Mouse (Mus musculus) macrophage (primary cell): Measurements from ENCODE around the gene Shank1. TPM values are rescaled to one million over a fixed set of nuclear protein-coding genes. Genes with fewer than 3 reads are reported as not detected.

Experiments used
- H3K27ac ChIP-seq: fragments of 350-480 bp; formaldehyde crosslinking; 2 replicates; pipeline ENCODE4 v1.9.0; 2021
- H3K36me3 ChIP-seq: fragments of 350-480 bp; formaldehyde crosslinking; 2 replicates; pipeline ENCODE4 v1.9.0; 2021; ENCODE audit errors: inconsistent target
- H3K4me3 ChIP-seq: fragments of 350-480 bp; formaldehyde crosslinking; 2 replicates; pipeline ENCODE4 v1.9.0; 2021; ENCODE audit errors: inconsistent target
- H3K79me2 ChIP-seq: fragments of 350-480 bp; formaldehyde crosslinking; 2 replicates; pipeline ENCODE4 v1.9.0; 2021; ENCODE audit errors: inconsistent target
- WGBS: methylation state at CpG from one replicate; pipeline ENCODE4 v1.1.7; 2026; ENCODE audit warnings: inconsistent platforms; ENCODE audit not compliant: missing documents; 5-methylcytosine and 5-hydroxymethylcytosine counted together
- polyA plus RNA-seq: library from polyadenylated mRNA; stranded (reverse); fragments of 250-400 nt; gene quantifications from 3 replicates; pipeline ENCODE4 v1.2.4, GENCODE M21; 2018; ENCODE audit warnings: inconsistent platforms
- total RNA-seq, 78 experiments: library from RNA; depleted of rRNA; stranded (reverse); fragments of 250-400 nt; gene quantifications; 1 replicate in 9 of 78; 2 replicates in 24 of 78; 3 replicates in 43 of 78; 4 replicates in 2 of 78; pipeline ENCODE4 v1.2.4; 2018; ENCODE audit warnings: inconsistent platforms in 56 of 78

Gene Shank1
- total RNA-seq (2018; cell fraction: chromatin; rRNA removed) = 1 to 10 TPM in 22 of 26 experiments, under 1 TPM in 4; 0.52 to 2.7 (median 1.2) TPM
- under 1 TPM in 24 of 26 experiments, not detected in 2; under 0.01 to 0.24 (median 0.06) TPM for total RNA-seq (2018; cell fraction: cytosol; rRNA removed)
- total RNA-seq (2018; cell fraction: nucleus; rRNA removed) = 1 to 10 TPM in 2 of 26 experiments, under 1 TPM in 24; 0.19 to 1.6 (median 0.51) TPM
- polyA plus RNA-seq = 0.02 TPM in 1 of 3 replicates, not detected in the others

GRCm38 (mm10) chr7:44309475-44310284 lies at the start of gene Shank1:
Shank1 (plus strand) TSS chr7:44310253.
- Histone ChIP-seq H3K36me3 (no peaks in the 10 kb centered on the region), H3K79me2 (no peaks in the 10 kb centered on the region), H3K27ac (no peak within 1 kb of the TSS), H3K4me3 (no peak within 1 kb of the TSS)
- 63% methylated on average over 4 of the region's 22 CpGs for WGBS

DNA sequence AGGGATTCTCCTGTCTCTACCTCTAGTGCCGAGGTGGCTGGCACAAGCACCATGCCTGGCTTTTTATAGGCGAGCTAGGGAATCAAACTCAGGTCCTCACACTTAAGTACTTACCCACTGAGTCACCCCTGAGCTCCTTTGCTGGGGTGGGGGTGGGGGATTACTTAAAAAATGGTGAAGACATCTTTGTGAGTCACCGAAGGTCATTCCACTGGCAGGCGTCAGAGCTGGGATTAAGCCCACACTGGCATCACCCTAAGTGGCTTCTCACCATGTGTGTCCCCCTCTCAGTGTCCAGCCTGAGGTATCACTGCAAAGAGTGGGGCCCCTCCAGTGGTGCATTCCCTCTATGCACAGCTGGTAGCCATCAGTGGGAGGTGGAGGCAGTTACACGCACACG lies 49.6 kb upstream of the Shank1 start:
- 80% methylated on average over 5 of the region's 6 CpGs for WGBS
- no peak overlapping the region for H3K27ac ChIP-seq
- H3K4me3 ChIP-seq = no peak overlapping the region
- no peaks in the 10 kb centered on the region for H3K79me2 ChIP-seq
- H3K36me3 ChIP-seq = no peaks in the 10 kb centered on the region

DNA sequence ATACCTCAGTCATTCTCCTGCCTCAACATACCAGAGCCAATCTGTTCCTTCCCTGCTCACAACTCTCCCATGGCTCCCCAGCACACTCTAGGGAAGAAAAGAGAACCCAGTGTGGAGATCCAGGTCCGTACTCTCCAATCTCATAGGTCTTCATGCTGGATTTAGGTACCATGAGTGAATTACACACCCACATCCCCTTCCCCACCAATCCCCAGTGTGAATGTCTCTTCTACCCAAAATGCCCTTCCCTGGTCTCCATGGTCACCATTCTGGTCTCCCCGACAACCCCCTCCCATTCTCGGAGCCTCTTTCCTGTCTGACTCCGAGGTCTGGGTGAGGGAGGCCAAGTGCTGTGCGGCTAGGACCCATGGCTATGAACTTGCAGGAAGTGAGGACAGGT lies 48.9 kb upstream of the Shank1 start, which contains the start of gene Gm15517:
Gm15517 (plus strand) TSS at position 301 of the 400 bp plus-strand sequence.
- H3K36me3 ChIP-seq = no peaks in the 10 kb centered on the region
- no peak within 1 kb of the TSS for H3K27ac ChIP-seq
- H3K79me2 ChIP-seq = no peaks in the 10 kb centered on the region
- 34% methylated on average over 5 of the region's 5 CpGs for WGBS
- H3K4me3 ChIP-seq = no peak within 1 kb of the TSS

DNA sequence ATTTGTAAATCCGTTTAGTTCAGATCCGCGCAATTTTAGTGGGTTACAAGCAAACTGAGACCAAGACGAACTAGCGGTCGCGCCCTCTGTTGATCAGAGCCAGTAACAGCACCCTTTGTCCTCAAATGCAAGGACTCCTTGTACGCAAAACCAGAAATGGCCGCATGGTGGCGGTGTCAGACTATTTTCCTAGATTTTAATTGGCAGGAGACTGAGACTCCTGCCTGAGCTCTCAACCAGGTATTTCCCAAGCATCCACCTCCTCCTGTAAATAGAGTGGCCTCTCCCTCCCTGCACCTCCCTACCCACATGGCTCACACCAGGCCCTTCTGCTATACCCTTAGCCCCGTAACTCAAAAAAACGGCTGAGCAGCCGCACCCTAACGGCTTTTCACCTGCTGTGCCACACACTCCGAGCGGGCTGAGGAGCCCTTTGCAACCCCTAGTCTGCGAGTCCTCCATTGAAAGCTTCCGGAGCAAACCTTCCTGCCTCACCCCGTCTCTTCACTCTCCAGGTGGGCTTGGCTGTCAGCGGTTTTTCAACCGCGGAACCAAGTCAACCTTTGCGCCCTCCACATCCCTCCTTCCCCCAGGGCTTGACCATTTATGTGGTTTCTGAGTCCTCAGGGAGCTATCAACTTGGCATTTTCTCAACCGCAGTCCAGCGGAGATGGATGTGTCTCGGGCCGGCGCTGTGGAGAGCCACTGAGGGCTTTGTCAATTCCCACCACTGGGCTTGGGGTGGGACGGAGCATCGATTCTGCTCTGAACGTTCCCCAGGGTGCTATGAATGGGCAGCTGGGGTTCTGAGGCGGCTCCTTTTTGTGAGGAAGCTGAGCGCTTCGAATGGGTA lies 47.0 kb upstream of the Shank1 start:
- Histone ChIP-seq H3K27ac (no peak overlapping the region), H3K36me3 (no peaks in the 10 kb centered on the region), H3K4me3 (no peak overlapping the region), H3K79me2 (no peaks in the 10 kb centered on the region)
- WGBS = 4% methylated on average over 34 of the region's 34 CpGs

DNA sequence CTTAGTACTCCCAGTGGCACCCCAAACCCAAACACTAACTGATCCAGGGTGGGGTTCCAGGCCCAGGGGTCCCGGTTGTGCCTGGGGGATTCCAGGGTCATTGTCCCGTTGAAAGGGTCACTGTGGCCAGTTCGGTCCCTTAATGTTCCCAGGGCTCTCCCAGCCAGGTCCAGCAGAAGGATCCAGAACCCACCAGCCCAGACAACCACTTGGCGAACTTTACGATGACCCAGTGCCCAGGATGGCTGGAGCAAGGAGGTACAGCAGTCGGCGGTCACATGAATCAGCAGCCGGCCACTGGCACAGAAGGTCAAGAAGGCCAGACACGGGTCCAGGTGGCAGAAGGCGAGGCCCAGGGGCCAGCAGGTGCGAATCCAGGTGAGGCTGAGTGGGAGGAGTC lies 41.9 kb upstream of the Shank1 start:
- Histone ChIP-seq H3K4me3 (no peak overlapping the region), H3K27ac (no peak overlapping the region), H3K36me3 (no peaks in the 10 kb centered on the region), H3K79me2 (no peaks in the 10 kb centered on the region)
- WGBS = 85% methylated on average over 11 of the region's 11 CpGs

- H3K4me3 ChIP-seq = no peak overlapping the region
- H3K36me3 ChIP-seq = no peaks in the 10 kb centered on the region
- 35% methylated on average over 2 of the region's 2 CpGs for WGBS
- no peak overlapping the region for H3K27ac ChIP-seq
- no peaks in the 10 kb centered on the region for H3K79me2 ChIP-seq
Observed at GRCm38 (mm10) chr7:44269397-44269796, 40.7 kb upstream of the Shank1 start.

GRCm38 (mm10) chr7:44271309-44271708 lies 38.7 kb upstream of the Shank1 start:
- Histone ChIP-seq H3K27ac (no peak overlapping the region), H3K36me3 (no peaks in the 10 kb centered on the region), H3K4me3 (no peak overlapping the region), H3K79me2 (no peaks in the 10 kb centered on the region)
- 82% methylated on average over 2 of the region's 2 CpGs for WGBS

- H3K79me2 ChIP-seq = no peaks in the 10 kb centered on the region
- H3K4me3 ChIP-seq = no peak overlapping the region
- 60% methylated on average over 7 of the region's 7 CpGs for WGBS
- no peak overlapping the region for H3K27ac ChIP-seq
- no peaks in the 10 kb centered on the region for H3K36me3 ChIP-seq
Observed at GRCm38 (mm10) chr7:44272546-44272945, 37.5 kb upstream of the Shank1 start.

GRCm38 (mm10) chr7:44273446-44273845 lies 36.6 kb upstream of the Shank1 start:
- no peak overlapping the region for H3K27ac ChIP-seq
- H3K36me3 ChIP-seq = no peaks in the 10 kb centered on the region
- H3K4me3 ChIP-seq = no peak overlapping the region
- no peaks in the 10 kb centered on the region for H3K79me2 ChIP-seq
- 74% methylated on average over 7 of the region's 7 CpGs for WGBS

DNA sequence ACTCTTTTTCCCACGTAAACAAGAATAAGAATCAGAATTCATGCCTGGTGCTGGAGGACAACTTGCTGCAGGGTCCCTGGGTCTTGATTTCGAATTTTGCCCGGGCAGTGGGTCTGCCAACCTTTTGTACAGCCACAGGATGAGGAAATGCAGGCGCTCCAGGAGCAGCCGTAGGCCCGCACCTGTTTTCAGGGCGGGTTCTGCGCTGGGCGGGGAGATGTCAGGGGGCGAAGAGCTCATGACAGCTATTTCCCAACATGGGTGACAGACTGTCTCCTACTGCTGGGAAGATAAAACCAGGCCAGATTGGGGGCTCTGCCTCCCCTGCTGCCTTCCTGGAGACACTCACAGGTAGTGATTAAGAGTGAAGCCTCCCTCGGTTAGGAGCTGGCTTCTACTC lies 36.0 kb upstream of the Shank1 start:
- no peaks in the 10 kb centered on the region for H3K79me2 ChIP-seq
- H3K27ac ChIP-seq = no peak overlapping the region
- no peaks in the 10 kb centered on the region for H3K36me3 ChIP-seq
- 69% methylated on average over 11 of the region's 11 CpGs for WGBS
- H3K4me3 ChIP-seq = no peak overlapping the region

- Histone ChIP-seq H3K36me3 (no peaks in the 10 kb centered on the region), H3K27ac (no peak overlapping the region), H3K4me3 (no peak overlapping the region), H3K79me2 (no peaks in the 10 kb centered on the region)
- WGBS = 85% methylated on average over 3 of the region's 3 CpGs
Observed at GRCm38 (mm10) chr7:44275546-44275945, 34.5 kb upstream of the Shank1 start.

DNA sequence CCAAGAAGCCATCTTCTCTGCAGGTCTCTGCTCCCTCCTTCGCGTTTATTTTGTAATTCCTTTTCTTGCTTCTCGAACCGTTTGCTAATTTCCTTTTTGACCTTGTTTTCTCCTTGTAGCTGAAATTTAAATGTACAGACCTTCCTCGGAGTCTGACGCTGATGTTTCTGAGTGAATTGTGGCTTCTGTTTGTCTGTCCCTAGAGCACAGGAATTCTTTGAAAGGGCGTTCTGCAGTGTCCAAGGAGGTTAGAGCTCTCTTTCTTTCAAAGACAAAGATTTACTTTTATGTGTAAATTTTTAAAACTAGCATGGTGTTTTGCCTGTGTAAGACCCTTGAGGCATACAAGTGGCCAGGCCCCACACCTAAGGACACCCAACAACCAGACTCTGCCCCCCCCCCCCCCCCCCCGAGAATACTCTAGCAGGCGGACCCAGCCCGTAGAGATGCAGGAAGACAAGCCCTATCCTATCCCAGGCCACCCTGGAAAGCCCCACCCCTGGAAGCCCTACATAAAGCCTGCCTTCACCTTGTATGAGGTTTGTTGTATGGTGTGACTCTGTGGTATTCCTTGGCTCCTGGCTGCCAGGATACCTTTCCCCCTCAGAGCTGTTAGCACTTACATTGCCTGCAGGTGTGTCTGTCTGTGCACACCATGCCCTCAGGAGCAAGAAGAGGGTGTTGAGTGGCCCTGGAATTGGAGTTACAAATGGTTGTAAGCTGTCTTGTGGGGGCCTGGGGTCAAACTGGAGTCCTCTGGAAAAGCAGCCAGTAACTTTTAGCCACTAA lies 33.4 kb upstream of the Shank1 start:
- Histone ChIP-seq H3K79me2 (no peaks in the 10 kb centered on the region), H3K36me3 (no peaks in the 10 kb centered on the region), H3K27ac (no peak overlapping the region), H3K4me3 (no peak overlapping the region)
- 85% methylated on average over 7 of the region's 10 CpGs for WGBS

DNA sequence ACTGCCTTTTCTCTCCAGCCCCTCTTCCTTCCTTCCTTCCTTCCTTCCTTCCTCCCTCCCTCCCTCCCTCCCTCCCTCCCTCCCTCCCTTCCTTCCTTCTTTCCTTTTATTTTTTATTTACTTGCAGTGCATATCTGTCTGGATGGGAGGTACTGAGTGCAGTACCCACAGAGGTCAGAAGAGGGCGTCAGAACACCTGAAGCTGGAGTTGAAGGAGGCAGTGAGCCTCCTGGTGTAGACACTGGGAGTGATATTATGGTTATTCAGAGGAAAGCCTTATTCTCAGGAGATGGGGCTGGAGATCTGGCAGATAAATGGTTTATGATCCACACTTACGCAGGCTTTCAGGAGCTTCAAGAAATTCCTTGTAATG lies 32.8 kb upstream of the Shank1 start:
- Histone ChIP-seq H3K36me3 (no peaks in the 10 kb centered on the region), H3K79me2 (no peaks in the 10 kb centered on the region), H3K4me3 (no peak overlapping the region), H3K27ac (no peak overlapping the region)
- WGBS = 55% methylated on average over 2 of the region's 2 CpGs

DNA sequence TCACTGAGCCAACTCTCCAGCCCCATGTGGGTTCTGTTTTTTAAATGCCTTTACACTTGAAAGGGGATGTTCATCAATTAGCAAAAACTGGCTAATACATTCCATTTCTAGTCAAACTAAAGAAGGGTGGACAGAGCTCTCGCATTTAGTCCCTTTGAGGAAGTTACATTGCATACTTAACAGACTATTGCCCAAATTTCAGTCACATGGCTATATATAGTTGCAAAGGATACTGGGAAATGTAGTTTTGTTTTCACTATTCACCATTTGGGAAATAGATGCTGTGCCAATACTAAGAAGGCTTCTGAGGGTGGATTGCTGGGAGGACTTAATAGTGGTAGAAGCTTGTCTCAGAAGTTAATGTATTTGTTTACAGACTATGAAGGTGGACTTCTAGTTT lies 29.1 kb upstream of the Shank1 start:
- 0% methylated on average over 1 of the region's 1 CpGs for WGBS

More for the DNA sequence above, 29.1 kb upstream of the Shank1 start:
- H3K36me3 ChIP-seq = no peaks in the 10 kb centered on the region
- H3K4me3 ChIP-seq = no peak overlapping the region
- H3K79me2 ChIP-seq = no peaks in the 10 kb centered on the region
- H3K27ac ChIP-seq = no peak overlapping the region
